7 mouse cellular contexts compared by ENCODE assay signal in the genomic region with DNA sequence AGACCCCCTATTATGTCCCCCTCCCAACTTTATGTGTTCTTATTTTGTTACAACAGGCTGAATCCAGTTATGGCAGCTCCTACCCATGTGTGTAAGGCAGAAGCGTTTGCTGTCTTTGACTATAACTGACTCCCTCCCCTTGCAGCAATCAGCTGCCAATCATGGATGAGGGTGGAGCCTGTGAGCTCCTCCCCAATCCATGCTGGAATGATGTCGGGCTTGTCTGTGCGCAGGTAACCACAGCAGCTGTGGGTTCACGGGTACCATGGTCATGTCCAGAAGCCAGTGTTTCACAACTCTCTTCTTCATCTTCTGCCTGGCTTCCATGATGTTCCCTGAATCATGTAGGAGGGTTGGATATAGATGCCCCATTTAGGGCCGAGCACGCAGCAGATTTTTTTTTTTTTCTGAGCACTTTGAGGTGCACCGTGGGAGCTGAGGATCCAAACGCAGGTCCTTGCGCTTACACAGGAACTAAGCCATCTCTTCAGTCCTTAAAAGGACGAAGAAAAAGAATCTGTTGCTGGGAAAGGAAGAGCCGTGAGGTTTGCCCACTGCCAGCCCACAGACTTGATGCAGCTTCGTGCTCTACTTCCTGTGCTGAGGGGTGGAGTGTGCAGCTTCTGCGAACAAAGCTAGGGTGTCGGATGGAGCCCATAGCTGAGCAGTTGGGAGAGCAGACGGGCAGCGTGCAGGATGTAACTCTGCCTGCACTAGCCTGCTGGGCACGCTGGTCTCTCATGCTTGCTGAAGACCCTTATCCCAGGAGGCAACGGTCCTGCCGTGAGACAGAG. TPM values are rescaled to one million over a fixed set of nuclear protein-coding genes. Genes with fewer than 3 reads are reported as not detected.
DNase-seq lines count a peak whose midpoint lies in the region; ATAC-seq and TF ChIP-seq lines count a peak whose summit lies in the region.

No protein-coding gene starts in this region.

- no peaks in the 10 kb centered on the region for H3K9me3 ChIP-seq in limb, embryonic 13.5 days
- no peaks in the 10 kb centered on the region for H3K9me3 ChIP-seq in limb, embryonic 10.5 days (replicated peaks)
- no peaks in the 10 kb centered on the region for H3K9me3 ChIP-seq in embryonic facial prominence, embryonic 15.5 days (replicated peaks)

- DNase-seq in limb, embryonic 10.5 days (ENCODE audit: low spot score) = no peak
- DNase-seq in lung, adult 2 months = no peak
- DNase-seq in spleen, postnatal 10 days (ENCODE audit: low spot score in 2 of 2) = peak; percentile 16 to 54
- no peak for DNase-seq in urinary bladder, postnatal 36 days (ENCODE audit: low spot score in 2 of 2)
- no peak for DNase-seq in cerebellum, adult 11-12 months

- H3K4me1 ChIP-seq in limb, embryonic 13.5 days = peaks cover 13% of the 10 kb centered on the region; the same call in 1 of the 2 replicates
- H3K4me1 ChIP-seq in limb, embryonic 10.5 days = peaks cover 8% of the 10 kb centered on the region
- 0 out of 2 replicates have a peak, but pooled peaks cover 4% of the 10 kb centered on the region for H3K4me1 ChIP-seq in embryonic facial prominence, embryonic 15.5 days
- H3K4me1 ChIP-seq in lung, adult 2 months (ENCODE audit: control insufficient read depth, insufficient read depth, low read length) = no peaks in the 10 kb centered on the region

- no peak; the same call in 1 of the 2 replicates for TF ChIP-seq POLR2A in lung, adult 2 months (IDR thresholded peaks at IDR 0.05; ENCODE audit: borderline replicate concordance, extremely low read depth, low read depth, low read length)

- H3K4me3 ChIP-seq in limb, embryonic 13.5 days = no peak overlapping the region
- no peak overlapping the region for H3K4me3 ChIP-seq in limb, embryonic 10.5 days
- H3K4me3 ChIP-seq in embryonic facial prominence, embryonic 15.5 days (replicated peaks) = no peak overlapping the region
- H3K4me3 ChIP-seq in lung, adult 2 months (replicated peaks; ENCODE audit: extremely low read depth, low read depth, low read length) = peak overlapping the region; percentile 41

- H3K36me3 ChIP-seq in limb, embryonic 13.5 days = no peaks in the 10 kb centered on the region
- H3K36me3 ChIP-seq in limb, embryonic 10.5 days = no peaks in the 10 kb centered on the region
- no peaks in the 10 kb centered on the region for H3K36me3 ChIP-seq in embryonic facial prominence, embryonic 15.5 days

- 61% methylated on average over 19 of the region's 19 CpGs for WGBS in limb, embryonic 13.5 days
- WGBS in limb, embryonic 10.5 days = 68% methylated on average over 19 of the region's 19 CpGs
- 46% methylated on average over 19 of the region's 19 CpGs for WGBS in embryonic facial prominence, embryonic 15.5 days
- whole genome bisulfite sequencing in lung, adult 2 months = 36% methylated on average over 19 of the region's 19 CpGs

- no peak overlapping the region for H3K27ac ChIP-seq in limb, embryonic 13.5 days
- no peak overlapping the region for H3K27ac ChIP-seq in limb, embryonic 10.5 days
- no peak overlapping the region for H3K27ac ChIP-seq in embryonic facial prominence, embryonic 15.5 days (replicated peaks)

- no peak for TF ChIP-seq CTCF in lung, adult 2 months (IDR thresholded peaks at IDR 0.05; ENCODE audit: insufficient read depth, low read length)

- H3K4me2 ChIP-seq in limb, embryonic 13.5 days (replicated peaks) = peak overlapping the region; percentile 25
- peak overlapping the region; percentile 12; the same call in 1 of the 2 replicates for H3K4me2 ChIP-seq in embryonic facial prominence, embryonic 15.5 days (replicated peaks)

- H3K27me3 ChIP-seq in limb, embryonic 13.5 days = no peaks in the 10 kb centered on the region
- H3K27me3 ChIP-seq in limb, embryonic 10.5 days (ENCODE audit: low read depth, poor library complexity, severe bottlenecking) = no peaks in the 10 kb centered on the region
- no peaks in the 10 kb centered on the region for H3K27me3 ChIP-seq in embryonic facial prominence, embryonic 15.5 days

- ATAC-seq in limb, embryonic 13.5 days (ENCODE audit: low FRiP score, low read depth) = no peak
- ATAC-seq in embryonic facial prominence, embryonic 15.5 days (ENCODE audit: insufficient number of reproducible peaks, low FRiP score, low TSS enrichment, low read depth) = no peak

- H3K9ac ChIP-seq in limb, embryonic 13.5 days = no peak overlapping the region
- H3K9ac ChIP-seq in embryonic facial prominence, embryonic 15.5 days = no peak overlapping the region

RNA-seq across cellular contexts. Expression of gene Card11, which starts 43.5 kb away (rescaled TPM):
- 0.42 and 0.61 TPM in 2 replicates for polyA plus RNA-seq in limb, embryonic 13.5 days (2015; fragmentation: Nextera tagmentation; extraction: Ambion mirVana)
- polyA plus RNA-seq in limb, embryonic 10.5 days (2016; fragmentation: Nextera tagmentation; extraction: Ambion mirVana) = 0.49 TPM in 1 of 2 replicates, not detected in the other
- polyA plus RNA-seq in embryonic facial prominence, embryonic 15.5 days (2015; fragmentation: Nextera tagmentation; extraction: Ambion mirVana) = 0.05 and 0.20 TPM in 2 replicates
- 12.3 and 15.3 TPM in 2 replicates for polyA plus RNA-seq in lung, adult 2 months (2012; rRNA removed)

Comparison
In these comparisons a context has a peak if more than half of its experiments do, and no peak if none do; other contexts are left out.
1. DNase-seq: peak in spleen, postnatal 10 days (2 of 2); none in limb, embryonic 10.5 days (single experiment), lung, adult 2 months (single experiment), urinary bladder, postnatal 36 days (0 of 2) and cerebellum, adult 11-12 months (single experiment).